Mouse (Mus musculus) limb, embryonic 14.5 days (tissue): Measurements from ENCODE around the gene Dab2ip. TPM values are rescaled to one million over a fixed set of nuclear protein-coding genes. Genes with fewer than 3 reads are reported as not detected.

Experiments
- ATAC-seq: fragments of 200-750 bp; cut with Nextera tagmentation; 2 replicates; pipeline ENCODE4 v1.8.0; 2017; ENCODE audit warnings: low read depth, moderate number of reproducible peaks, moderate TSS enrichment; ENCODE audit not compliant: low FRiP score
- DNase-seq: peaks from one replicate; pipeline ENCODE4 v3.0.0-alpha.2; 2015; ENCODE audit warnings: low spot score
- H3K27ac ChIP-seq: fragments of 300-500 bp; sonication (generic); replicated peaks from 2 replicates; pipeline ENCODE4 v1.5.1; 2014; ENCODE audit warnings: low read depth, mild to moderate bottlenecking, low read length, moderate library complexity, mixed read lengths
- H3K27me3 ChIP-seq: fragments of 300-500 bp; sonication (generic); 2 replicates; pipeline ENCODE4 v1.6.1; 2014; ENCODE audit warnings: low read length, mixed read lengths; ENCODE audit not compliant: control insufficient read depth, insufficient read depth
- H3K36me3 ChIP-seq: fragments of 300-500 bp; sonication (generic); 2 replicates; pipeline ENCODE4 v1.6.1; 2014; ENCODE audit warnings: mild to moderate bottlenecking, low read length, moderate library complexity, mixed read lengths; ENCODE audit not compliant: control insufficient read depth, insufficient read depth
- H3K4me1 ChIP-seq: fragments of 300-500 bp; sonication (generic); 2 replicates; pipeline ENCODE4 v1.6.1; 2014; ENCODE audit warnings: antibody characterized with exemption, low read length, mixed read lengths; ENCODE audit not compliant: control insufficient read depth, insufficient read depth
- H3K4me2 ChIP-seq: fragments of 300-500 bp; sonication (generic); replicated peaks from 2 replicates; pipeline ENCODE4 v1.6.1; 2014; ENCODE audit warnings: low read depth, mild to moderate bottlenecking, low read length, moderate library complexity; ENCODE audit not compliant: severe bottlenecking
- H3K4me3 ChIP-seq: fragments of 300-500 bp; sonication (generic); replicated peaks from 2 replicates; pipeline ENCODE4 v1.5.1; 2014; ENCODE audit warnings: low read length
- H3K9ac ChIP-seq: fragments of 300-500 bp; sonication (generic); 2 replicates; pipeline ENCODE4 v1.6.1; 2014; ENCODE audit warnings: mild to moderate bottlenecking, low read depth, low read length, moderate library complexity; ENCODE audit not compliant: severe bottlenecking
- H3K9me3 ChIP-seq: fragments of 300-500 bp; sonication (generic); 2 replicates; pipeline ENCODE4 v1.6.1; 2016; ENCODE audit warnings: low read length; ENCODE audit not compliant: control insufficient read depth
- POLR2A ChIP-seq: fragments of 200-500 bp; IDR thresholded peaks from 2 replicates; pipeline ENCODE4 v1.8.0; 2012; ENCODE audit warnings: inconsistent platforms, mild to moderate bottlenecking, moderate library complexity, borderline replicate concordance; ENCODE audit not compliant: insufficient read depth, insufficient read length; ENCODE audit errors: extremely low read depth
- WGBS: fragments of 180-500 bp; shearing (Covaris S2); extraction: QIAGEN DNeasy Blood & Tissue Kit; methylation state at CpG from one replicate; pipeline ENCODE4 v1.1.7; 2014; 5-methylcytosine and 5-hydroxymethylcytosine counted together
- polyA plus RNA-seq, 2 experiments: library from polyadenylated mRNA; depleted of rRNA in 1 of 2; stranded (reverse) in 1 of 2; unstranded in 1 of 2; fragments of >200 nt; fragmentation: Nextera tagmentation in 1 of 2; extraction: Ambion mirVana in 1 of 2; gene quantifications; 2 replicates each; pipeline versions ENCODE4 v1.2.1 to v1.2.3; 2012 to 2014

Dab2ip gene
- polyA plus RNA-seq, 2 experiments: 62.2 to 69.8 TPM

DNA sequence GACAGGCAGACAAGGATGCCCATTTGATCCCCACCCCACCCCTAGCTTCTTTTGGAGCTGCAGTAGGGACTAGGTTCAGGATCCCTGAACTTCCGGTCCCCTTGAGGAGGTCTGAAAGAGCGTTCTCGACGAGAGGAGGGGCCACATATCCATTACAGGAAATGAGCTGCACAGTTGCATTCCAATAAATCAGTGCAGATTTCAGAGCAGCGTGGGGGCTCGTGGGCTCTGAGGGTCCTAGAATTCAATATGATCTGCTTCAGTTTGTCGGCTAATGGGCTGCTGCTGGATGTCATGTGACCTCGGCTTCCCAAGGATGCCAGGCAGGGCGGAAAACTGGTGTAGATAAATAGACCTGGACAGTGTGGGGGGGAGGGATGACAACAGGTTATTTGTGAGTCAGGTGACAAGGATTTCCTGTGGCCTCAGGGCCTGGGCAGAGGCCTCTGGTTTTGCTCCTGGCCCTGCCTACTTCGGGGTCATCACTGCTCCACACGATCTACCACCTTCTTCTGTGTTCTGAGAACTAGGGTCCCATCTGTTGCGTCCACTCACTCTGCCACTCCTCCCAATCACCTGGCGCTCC lies 181.7 kb downstream of the Dab2ip start:
- H3K27ac ChIP-seq: no peak overlapping the region
- DNase-seq: peak; percentile 24

GRCm38 (mm10) chr2:35745876-35746275 lies 187.8 kb downstream of the Dab2ip start:
- Histone ChIP-seq H3K9me3 (no peaks in the 10 kb centered on the region), H3K9ac (no peak overlapping the region), H3K27ac (no peak overlapping the region), H3K4me3 (no peak overlapping the region), H3K4me2 (no peak overlapping the region), H3K4me1 (peaks cover 33% of the 10 kb centered on the region), H3K27me3 (no peaks in the 10 kb centered on the region), H3K36me3 (no peaks in the 10 kb centered on the region)
- 78% methylated on average over 10 of the region's 10 CpGs for WGBS
- TF ChIP-seq POLR2A: no peak
- ATAC-seq (no peak), DNase-seq (no peak)

More for the DNA sequence above, 181.7 kb downstream of the Dab2ip start:
- no peaks in the 10 kb centered on the region for H3K27me3 ChIP-seq
- 0 out of 2 replicates have a peak, but pooled peaks cover 3% of the 10 kb centered on the region for H3K9me3 ChIP-seq
- WGBS: 25% methylated on average over 13 of the region's 13 CpGs
- no peak for ATAC-seq
- no peak overlapping the region for H3K4me3 ChIP-seq
- H3K36me3 ChIP-seq: no peaks in the 10 kb centered on the region
- H3K4me2 ChIP-seq: 0 out of 2 replicates have a peak overlapping the region, but pooled peaks have one; percentile 6
- no peak overlapping the region for H3K9ac ChIP-seq
- H3K4me1 ChIP-seq: peaks cover 12% of the 10 kb centered on the region
- no peak for TF ChIP-seq POLR2A

DNA sequence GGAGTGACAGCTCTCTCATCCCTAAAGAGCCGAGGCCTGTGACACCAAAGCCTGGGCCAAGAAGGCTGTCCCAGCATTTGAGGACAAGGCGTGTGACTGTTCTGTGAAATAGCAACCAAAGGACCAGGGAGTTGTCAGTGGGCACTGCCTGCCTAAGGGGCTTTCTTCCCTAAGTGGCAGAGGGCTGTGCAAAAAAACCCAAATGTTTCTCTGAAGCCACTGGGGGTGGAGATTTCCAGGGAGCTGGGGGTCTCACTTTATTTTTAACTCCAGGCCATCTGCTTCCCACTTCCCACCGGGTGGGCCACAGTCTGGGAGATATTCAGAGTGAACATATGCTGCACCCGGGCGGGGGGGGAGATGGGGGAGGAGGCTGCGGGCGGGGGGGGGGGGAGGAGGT lies 188.6 kb downstream of the Dab2ip start:
- Histone ChIP-seq H3K4me2 (no peak overlapping the region), H3K4me3 (no peak overlapping the region), H3K27ac (no peak overlapping the region), H3K9ac (no peak overlapping the region), H3K36me3 (no peaks in the 10 kb centered on the region), H3K9me3 (no peaks in the 10 kb centered on the region), H3K4me1 (peaks cover 38% of the 10 kb centered on the region), H3K27me3 (no peaks in the 10 kb centered on the region)
- no peak for DNase-seq
- WGBS: 15% methylated on average over 5 of the region's 7 CpGs
- TF ChIP-seq POLR2A: no peak
- ATAC-seq: 0 out of 2 replicates have a peak, but pooled peaks have one; percentile 10

GRCm38 (mm10) chr2:35747371-35748035 lies 189.4 kb downstream of the Dab2ip start:
- peak overlapping the region; percentile 55; the same call in 1 of the 2 replicates for H3K27ac ChIP-seq

DNA sequence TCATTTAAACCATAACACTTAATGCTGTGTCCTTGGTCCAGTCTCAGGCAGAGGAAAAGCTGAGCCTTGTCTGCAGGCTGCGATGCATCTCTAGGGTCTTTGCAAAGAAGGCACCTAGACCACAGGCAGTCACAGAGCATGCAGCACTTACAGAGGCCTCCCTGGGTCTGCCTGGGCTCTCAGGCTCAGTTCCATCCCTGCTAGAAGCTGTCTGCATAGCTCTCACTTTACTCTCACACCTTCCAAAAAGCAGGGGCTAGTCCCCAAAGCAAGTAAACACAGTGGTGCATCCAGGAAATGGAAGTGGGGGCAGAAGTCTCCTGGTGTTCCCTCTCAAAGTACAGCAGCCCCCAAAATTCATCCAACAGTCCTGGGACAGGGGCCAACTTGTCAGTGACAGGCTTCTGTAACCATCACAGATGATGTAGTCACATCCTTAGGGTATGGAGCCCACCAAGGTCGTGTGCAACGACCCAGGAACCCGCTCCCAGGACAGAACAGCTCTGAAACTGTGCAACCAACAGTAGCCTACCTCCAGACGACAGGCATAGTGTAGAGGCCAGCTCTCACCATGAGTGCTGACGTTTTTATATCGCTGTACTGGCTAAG lies 192.6 kb downstream of the Dab2ip start:
- TF ChIP-seq POLR2A: no peak
- Histone ChIP-seq H3K4me3 (no peak overlapping the region), H3K9me3 (no peaks in the 10 kb centered on the region), H3K36me3 (no peaks in the 10 kb centered on the region), H3K4me2 (no peak overlapping the region), H3K27me3 (no peaks in the 10 kb centered on the region), H3K27ac (no peak overlapping the region), H3K9ac (no peak overlapping the region), H3K4me1 (peaks cover 38% of the 10 kb centered on the region)
- no peak for DNase-seq
- 69% methylated on average over 7 of the region's 7 CpGs for WGBS
- no peak for ATAC-seq

More at GRCm38 (mm10) chr2:35747371-35748035, 189.4 kb downstream of the Dab2ip start:
- no peaks in the 10 kb centered on the region for H3K36me3 ChIP-seq
- no peaks in the 10 kb centered on the region for H3K9me3 ChIP-seq
- H3K4me3 ChIP-seq: no peak overlapping the region
- TF ChIP-seq POLR2A: no peak
- no peaks in the 10 kb centered on the region for H3K27me3 ChIP-seq
- 39% methylated on average over 12 of the region's 12 CpGs for WGBS
- ATAC-seq (peak; percentile 67), DNase-seq (peak; percentile 49)
- peaks cover 38% of the 10 kb centered on the region for H3K4me1 ChIP-seq
- H3K9ac ChIP-seq: no peak overlapping the region
- H3K4me2 ChIP-seq: no peak overlapping the region
